In the genomic region with DNA sequence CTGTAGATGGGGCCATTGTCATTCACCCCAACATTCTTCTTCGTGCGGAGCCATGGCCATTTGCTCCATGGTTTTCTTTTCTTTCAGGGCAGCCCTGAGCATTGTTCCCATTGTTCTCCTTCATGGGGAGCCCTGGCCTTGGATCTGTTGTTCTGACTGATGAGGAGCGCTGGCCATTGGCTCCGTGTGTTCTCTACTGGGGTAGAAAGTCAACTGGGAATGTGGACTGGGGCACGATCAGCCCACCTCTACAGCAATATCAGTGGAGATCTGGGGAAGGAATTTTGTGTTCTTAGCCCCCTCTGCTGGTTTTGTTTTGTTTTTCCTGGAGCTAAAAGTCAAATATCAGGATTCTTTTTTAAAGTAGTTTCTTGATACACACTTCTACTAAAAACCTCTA, we compare ENCODE assay signal across 9 mouse cellular contexts. TPM values are rescaled to one million over a fixed set of nuclear protein-coding genes. Genes with fewer than 3 reads are reported as not detected.
A peak's percentile ranks its signal among the peaks of the same experiment; 100 is the strongest.
DNase-seq lines count a peak whose midpoint lies in the region; ATAC-seq lines count a peak whose summit lies in the region.
"Had no signal": no experiment of that assay in that cellular context is flagged by ENCODE, and none has a peak within 500 bp of the region (broad histone marks: within the 10 kb centered on the region; RNA-seq: fewer than 3 reads in every experiment).

No protein-coding gene starts in this region.

- no peak for DNase-seq in frontal cortex, postnatal 10 days (ENCODE audit: low spot score in 2 of 2)
- DNase-seq in layer of hippocampus, postnatal 10 days (ENCODE audit: low spot score in 2 of 2): peak; percentile 25 to 30
- DNase-seq in layer of hippocampus, adult 8-10 months (ENCODE audit: low spot score in 2 of 2): no peak
- peak; percentile 34 for DNase-seq in NIH3T3 (ENCODE audit: low read depth)
- DNase-seq in cerebellum, postnatal 10 days: peak; percentile 45 to 65
- DNase-seq in urinary bladder, postnatal 14 days (ENCODE audit: low spot score): no peak
- DNase-seq in midbrain, embryonic 10.5 days (ENCODE audit: low spot score): no peak

- no peak overlapping the region for H3K4me3 ChIP-seq in midbrain, embryonic 10.5 days

- no peaks in the 10 kb centered on the region; the same call in 1 of the 2 replicates for H3K9me3 ChIP-seq in midbrain, embryonic 10.5 days (replicated peaks)

- no peaks in the 10 kb centered on the region; the same call in 1 of the 2 replicates for H3K4me1 ChIP-seq in midbrain, embryonic 10.5 days

- peaks cover 58% of the 10 kb centered on the region for H3K36me3 ChIP-seq in midbrain, embryonic 10.5 days

- 70% methylated on average over 5 of the region's 5 CpGs for WGBS in midbrain, embryonic 10.5 days

- H3K27me3 ChIP-seq in midbrain, embryonic 10.5 days (ENCODE audit: low read depth, poor library complexity, severe bottlenecking): no peaks in the 10 kb centered on the region

- ATAC-seq in frontal cortex, adult (ENCODE audit: low TSS enrichment): peak; percentile 38; the same call in 1 of the 2 replicates

- H3K27ac ChIP-seq in midbrain, embryonic 10.5 days (replicated peaks): no peak overlapping the region

RNA-seq across cellular contexts. Expression of gene Defb48, which starts 46.6 kb away (rescaled TPM):
- total RNA-seq in layer of hippocampus, postnatal 10 days (2021): not detected
- total RNA-seq in layer of hippocampus, adult 8-10 months (2022): not detected
- not detected in 2 replicates for polyA plus RNA-seq in midbrain, embryonic 10.5 days (2016; fragmentation: Nextera tagmentation; extraction: Ambion mirVana)
- total RNA-seq: granulocyte monocyte progenitor cell, adult 5-6 weeks had no signal

Comparison
In these comparisons a context has a peak if more than half of its experiments do, and no peak if none do; other contexts are left out.
1. DNase-seq: peak in layer of hippocampus, postnatal 10 days (2 of 2), NIH3T3 (single experiment) and cerebellum, postnatal 10 days (2 of 2); none in frontal cortex, postnatal 10 days (0 of 2), layer of hippocampus, adult 8-10 months (0 of 2), urinary bladder, postnatal 14 days (single experiment) and midbrain, embryonic 10.5 days (single experiment).